Mouse (Mus musculus): ENCODE measurements around the gene 2310022A10Rik. TPM values are rescaled to one million over a fixed set of nuclear protein-coding genes. Genes with fewer than 3 reads are reported as not detected.

Gene 2310022A10Rik
- polyA plus RNA-seq, 1 experiment from 2014 or later, result 32.7 TPM

DNA sequence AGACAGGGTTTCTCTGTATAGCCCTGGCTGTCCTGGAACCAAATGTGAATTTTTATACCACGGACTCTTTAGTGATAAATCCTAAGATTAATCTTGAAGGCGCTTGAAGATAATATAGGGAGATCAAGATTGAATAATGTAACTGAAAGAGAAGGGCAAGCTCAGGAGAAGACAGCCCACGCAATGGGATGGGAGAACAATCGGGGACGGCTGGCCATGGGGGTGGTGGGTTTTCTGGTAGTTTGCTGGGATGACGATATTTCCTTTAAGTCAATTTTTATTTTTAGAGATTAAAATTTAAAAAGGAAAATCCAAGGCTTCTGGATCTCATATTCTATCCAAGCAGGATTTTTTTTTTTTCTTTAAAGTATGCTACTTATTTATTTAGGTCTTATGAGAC, 10.0 kb upstream of the 2310022A10Rik start:
- 53% methylated on average over 6 of the region's 6 CpGs for whole genome bisulfite sequencing
- ATAC-seq (ENCODE audit: low read depth), result peak; percentile 19

DNA sequence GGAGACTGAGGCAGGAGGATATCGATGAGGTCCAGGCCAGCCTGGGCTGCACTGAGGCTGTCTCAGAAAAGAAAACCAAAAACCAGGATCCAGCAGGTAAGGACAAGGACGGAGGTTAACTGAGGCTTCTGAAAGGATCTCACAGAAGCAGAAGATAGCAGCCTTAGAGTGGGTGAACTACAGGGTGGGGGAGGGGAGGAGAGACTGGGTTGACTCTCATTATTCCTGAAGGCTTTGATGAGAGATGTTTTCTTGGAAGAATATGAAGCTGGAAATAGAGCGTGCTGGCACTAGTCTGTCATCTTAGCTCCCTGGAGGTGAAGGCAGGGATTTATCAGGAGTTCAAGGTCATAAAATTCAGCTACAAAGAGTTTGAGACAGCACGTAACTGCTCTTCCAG, 9.2 kb upstream of the 2310022A10Rik start:
- 81% methylated on average over 4 of the region's 4 CpGs for whole genome bisulfite sequencing
- Histone ChIP-seq H3K27me3 (replicated peaks; ENCODE audit: control insufficient read depth, insufficient read depth, low read length) (no peaks in the 10 kb centered on the region), H3K27ac (replicated peaks; ENCODE audit: low read depth, low read length) (no peak overlapping the region), H3K4me1 (ENCODE audit: control insufficient read depth, insufficient read depth, low read length) (peaks cover 9% of the 10 kb centered on the region), H3K9me3 (ENCODE audit: control insufficient read depth, low read length) (no peaks in the 10 kb centered on the region), H3K4me2 (ENCODE audit: low read depth, low read length) (no peak overlapping the region), H3K4me3 (ENCODE audit: low read depth, low read length) (no peak overlapping the region), H3K36me3 (ENCODE audit: control insufficient read depth, insufficient read depth, low read length) (peaks cover 13% of the 10 kb centered on the region; the same call in 1 of the 2 replicates), H3K9ac (ENCODE audit: low read depth, low read length) (no peak overlapping the region; the same call in 1 of the 2 replicates)
- ATAC-seq (ENCODE audit: low read depth) (no peak), DNase-seq (ENCODE audit: low spot score) (no peak)

More for the DNA sequence above, 10.0 kb upstream of the 2310022A10Rik start:
- no peak overlapping the region; the same call in 1 of the 2 replicates for H3K27ac ChIP-seq (replicated peaks; ENCODE audit: low read depth, low read length)
- DNase-seq (ENCODE audit: low spot score), result no peak
- no peaks in the 10 kb centered on the region for H3K27me3 ChIP-seq (replicated peaks; ENCODE audit: control insufficient read depth, insufficient read depth, low read length)
- H3K36me3 ChIP-seq (ENCODE audit: control insufficient read depth, insufficient read depth, low read length), result peaks cover 21% of the 10 kb centered on the region; the same call in 1 of the 2 replicates
- peak overlapping the region; percentile 46 for H3K4me3 ChIP-seq (ENCODE audit: low read depth, low read length)
- H3K9me3 ChIP-seq (ENCODE audit: control insufficient read depth, low read length), result no peaks in the 10 kb centered on the region
- H3K4me1 ChIP-seq (ENCODE audit: control insufficient read depth, insufficient read depth, low read length), result peaks cover 9% of the 10 kb centered on the region
- peak overlapping the region; percentile 92 for H3K4me2 ChIP-seq (ENCODE audit: low read depth, low read length)
- peak overlapping the region; percentile 69 for H3K9ac ChIP-seq (ENCODE audit: low read depth, low read length)

DNA sequence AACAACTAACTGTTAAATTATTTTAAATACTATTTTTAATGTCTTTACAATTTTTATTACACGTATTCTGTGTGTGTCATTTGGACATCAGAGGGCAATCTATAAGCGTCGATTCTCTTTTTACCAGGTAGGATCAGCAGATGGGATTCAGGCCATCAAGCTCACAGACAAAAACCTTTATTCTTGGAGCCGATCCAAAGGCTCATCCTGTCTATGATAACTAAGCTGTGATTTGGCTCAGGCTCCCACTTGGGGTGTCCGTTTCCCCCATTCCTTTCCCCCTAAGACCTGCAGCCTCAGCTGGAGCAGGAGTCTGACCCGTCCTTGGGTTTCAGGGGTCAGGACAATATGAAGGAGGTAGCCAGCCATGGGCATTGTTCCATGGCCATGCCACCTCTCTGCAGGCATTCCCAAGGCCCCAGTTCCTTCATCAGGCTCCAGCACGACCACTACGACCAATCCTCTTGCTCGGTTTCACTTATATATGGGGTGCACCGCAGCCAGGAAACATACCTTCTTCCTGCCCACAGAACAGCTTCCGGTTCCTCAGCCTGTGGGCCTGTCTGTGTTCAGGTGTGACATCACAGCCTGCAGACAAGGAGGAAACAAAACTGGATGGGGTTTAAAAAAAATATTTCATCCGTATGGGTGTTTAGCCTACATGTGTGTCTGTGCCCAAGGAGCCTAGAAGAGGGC, 8.2 kb upstream of the 2310022A10Rik start:
- H3K27ac ChIP-seq (replicated peaks; ENCODE audit: low read depth, low read length), result no peak overlapping the region
- H3K36me3 ChIP-seq (ENCODE audit: control insufficient read depth, insufficient read depth, low read length), result 0 out of 2 replicates have a peak, but pooled peaks cover 4% of the 10 kb centered on the region
- no peaks in the 10 kb centered on the region for H3K27me3 ChIP-seq (replicated peaks; ENCODE audit: control insufficient read depth, insufficient read depth, low read length)
- no peaks in the 10 kb centered on the region for H3K9me3 ChIP-seq (ENCODE audit: control insufficient read depth, low read length)
- H3K9ac ChIP-seq (ENCODE audit: low read depth, low read length), result no peak overlapping the region
- DNase-seq (ENCODE audit: low spot score), result no peak
- ATAC-seq (ENCODE audit: low read depth), result no peak
- no peak overlapping the region for H3K4me2 ChIP-seq (ENCODE audit: low read depth, low read length)
- H3K4me1 ChIP-seq (ENCODE audit: control insufficient read depth, insufficient read depth, low read length), result peaks cover 9% of the 10 kb centered on the region
- WGBS, result 86% methylated on average over 12 of the region's 12 CpGs
- H3K4me3 ChIP-seq (ENCODE audit: low read depth, low read length), result no peak overlapping the region

DNA sequence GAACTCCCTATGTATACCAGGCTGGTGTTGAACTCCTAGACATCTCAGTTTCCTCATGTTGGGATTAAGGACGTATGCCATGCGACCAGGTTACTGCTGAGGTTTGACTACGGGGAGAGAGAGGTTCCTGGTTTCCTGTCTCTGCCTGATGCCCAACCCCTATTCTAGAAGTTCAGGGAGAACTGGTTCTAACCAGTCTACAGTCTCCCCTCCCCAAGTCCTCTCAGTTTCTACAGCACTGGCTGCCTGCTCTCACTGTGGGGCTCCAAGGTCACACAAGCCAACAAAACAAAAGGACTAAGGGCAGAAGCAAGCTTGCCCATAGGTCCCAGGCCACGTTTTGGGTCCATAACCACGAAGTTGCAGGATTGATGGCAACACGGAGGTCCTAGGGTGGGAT, 3.4 kb upstream of the 2310022A10Rik start:
- Histone ChIP-seq H3K27ac (replicated peaks; ENCODE audit: low read depth, low read length) (no peak overlapping the region), H3K36me3 (ENCODE audit: control insufficient read depth, insufficient read depth, low read length) (no peaks in the 10 kb centered on the region), H3K9me3 (ENCODE audit: control insufficient read depth, low read length) (no peaks in the 10 kb centered on the region), H3K27me3 (replicated peaks; ENCODE audit: control insufficient read depth, insufficient read depth, low read length) (no peaks in the 10 kb centered on the region), H3K4me1 (ENCODE audit: control insufficient read depth, insufficient read depth, low read length) (peaks cover 7% of the 10 kb centered on the region), H3K4me3 (ENCODE audit: low read depth, low read length) (no peak overlapping the region), H3K4me2 (ENCODE audit: low read depth, low read length) (no peak overlapping the region), H3K9ac (ENCODE audit: low read depth, low read length) (no peak overlapping the region)
- DNase-seq (ENCODE audit: low spot score), result no peak
- 70% methylated on average over 6 of the region's 6 CpGs for WGBS
- ATAC-seq (ENCODE audit: low read depth), result no peak

DNA sequence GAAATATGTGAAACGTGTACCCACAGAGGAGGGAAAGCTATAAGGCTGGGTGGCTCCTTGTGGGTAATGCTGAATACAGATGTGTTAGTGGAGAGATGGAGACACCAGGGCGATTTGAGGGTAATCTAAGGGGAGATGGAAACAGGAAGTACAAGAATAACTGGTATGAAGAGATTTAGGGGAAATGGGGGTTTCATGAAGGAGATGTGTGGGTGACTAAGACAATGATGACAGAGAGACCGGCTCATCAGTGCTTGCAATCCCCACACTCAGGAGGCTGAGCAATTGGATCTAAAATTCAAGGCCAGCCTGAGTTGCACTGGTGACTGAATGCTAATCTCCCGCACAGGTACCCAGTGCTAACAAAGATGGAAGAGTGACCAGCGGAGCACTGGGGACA, 963 bp upstream of the 2310022A10Rik start:
- 48% methylated on average over 5 of the region's 5 CpGs for WGBS
- ATAC-seq (ENCODE audit: low read depth), result no peak
- H3K4me3 ChIP-seq (ENCODE audit: low read depth, low read length), result peak overlapping the region; percentile 86
- no peaks in the 10 kb centered on the region for H3K27me3 ChIP-seq (replicated peaks; ENCODE audit: control insufficient read depth, insufficient read depth, low read length)
- no peak overlapping the region for H3K27ac ChIP-seq (replicated peaks; ENCODE audit: low read depth, low read length)
- no peak for DNase-seq (ENCODE audit: low spot score)
- peak overlapping the region; percentile 87 for H3K4me2 ChIP-seq (ENCODE audit: low read depth, low read length)
- peaks cover 11% of the 10 kb centered on the region; the same call in 1 of the 2 replicates for H3K36me3 ChIP-seq (ENCODE audit: control insufficient read depth, insufficient read depth, low read length)
- H3K4me1 ChIP-seq (ENCODE audit: control insufficient read depth, insufficient read depth, low read length), result peaks cover 7% of the 10 kb centered on the region
- peak overlapping the region; percentile 85 for H3K9ac ChIP-seq (ENCODE audit: low read depth, low read length)
- no peaks in the 10 kb centered on the region for H3K9me3 ChIP-seq (ENCODE audit: control insufficient read depth, low read length)

DNA sequence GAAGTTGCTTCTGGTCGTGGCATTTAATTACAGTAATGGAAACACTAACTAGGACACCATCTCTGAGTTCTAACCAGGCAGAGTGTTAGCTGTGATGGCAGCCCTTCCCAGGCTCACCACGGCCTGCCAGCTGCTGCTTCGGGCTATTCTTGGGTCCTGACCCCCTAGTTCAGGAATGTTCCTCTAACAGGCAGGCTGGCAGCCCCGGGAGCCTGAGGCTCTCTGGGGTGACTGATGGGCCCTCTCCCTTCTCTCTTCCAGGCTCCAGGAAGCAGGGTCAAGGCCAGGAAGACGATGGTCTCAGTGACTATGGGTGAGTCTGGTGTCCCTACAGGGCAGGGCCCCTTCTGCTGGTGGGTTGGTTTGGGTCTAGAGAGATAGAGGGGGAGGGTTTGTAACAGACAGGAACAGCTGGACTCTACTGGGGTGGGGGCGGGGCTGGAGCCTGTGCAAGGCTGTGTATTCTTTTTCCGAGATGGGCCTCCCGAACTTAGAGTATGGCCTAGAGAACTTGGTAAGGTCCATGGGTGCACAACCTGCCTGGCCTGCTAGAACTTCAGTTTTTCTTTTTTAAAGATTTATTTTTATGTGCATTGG, 7.4 kb downstream of the 2310022A10Rik start:
- peak; percentile 60 for ATAC-seq (ENCODE audit: low read depth)
- peak; percentile 41 for DNase-seq (ENCODE audit: low spot score)
- no peaks in the 10 kb centered on the region for H3K27me3 ChIP-seq (replicated peaks; ENCODE audit: control insufficient read depth, insufficient read depth, low read length)
- H3K4me3 ChIP-seq (ENCODE audit: low read depth, low read length), result no peak overlapping the region
- 63% methylated on average over 8 of the region's 8 CpGs for WGBS
- peaks cover 68% of the 10 kb centered on the region for H3K36me3 ChIP-seq (ENCODE audit: control insufficient read depth, insufficient read depth, low read length)
- H3K9me3 ChIP-seq (ENCODE audit: control insufficient read depth, low read length), result no peaks in the 10 kb centered on the region
- H3K27ac ChIP-seq (replicated peaks; ENCODE audit: low read depth, low read length), result peak overlapping the region; percentile 39
- H3K4me2 ChIP-seq (ENCODE audit: low read depth, low read length), result no peak overlapping the region
- H3K9ac ChIP-seq (ENCODE audit: low read depth, low read length), result 0 out of 2 replicates have a peak overlapping the region, but pooled peaks have one; percentile 19
- no peaks in the 10 kb centered on the region for H3K4me1 ChIP-seq (ENCODE audit: control insufficient read depth, insufficient read depth, low read length)

DNA sequence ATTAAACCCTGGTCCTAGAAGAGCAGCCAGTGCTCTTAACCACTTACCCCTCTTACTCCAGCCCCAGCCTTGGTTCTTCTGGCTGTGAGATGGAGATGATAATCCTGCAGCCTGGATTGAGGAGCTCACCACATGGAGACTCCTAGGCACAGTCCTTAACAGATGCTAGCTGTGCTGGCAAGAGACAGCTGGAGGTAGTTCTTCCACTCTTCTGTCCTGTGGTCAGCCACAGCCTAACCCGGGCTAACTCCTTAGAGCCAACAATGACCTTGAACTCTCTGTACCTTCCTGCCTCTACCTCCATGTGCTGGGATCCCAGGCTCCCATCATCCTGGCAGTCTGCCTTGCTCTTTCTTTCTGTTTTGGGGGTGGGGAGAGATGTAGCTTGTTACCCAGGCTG, 7.9 kb downstream of the 2310022A10Rik start:
- Histone ChIP-seq H3K4me2 (ENCODE audit: low read depth, low read length) (no peak overlapping the region), H3K9me3 (ENCODE audit: control insufficient read depth, low read length) (no peaks in the 10 kb centered on the region), H3K4me3 (ENCODE audit: low read depth, low read length) (no peak overlapping the region), H3K27me3 (replicated peaks; ENCODE audit: control insufficient read depth, insufficient read depth, low read length) (no peaks in the 10 kb centered on the region), H3K9ac (ENCODE audit: low read depth, low read length) (no peak overlapping the region), H3K4me1 (ENCODE audit: control insufficient read depth, insufficient read depth, low read length) (no peaks in the 10 kb centered on the region), H3K36me3 (ENCODE audit: control insufficient read depth, insufficient read depth, low read length) (peaks cover 70% of the 10 kb centered on the region), H3K27ac (replicated peaks; ENCODE audit: low read depth, low read length) (peak overlapping the region; percentile 39; the same call in 1 of the 2 replicates)
- ATAC-seq (ENCODE audit: low read depth) (no peak), DNase-seq (ENCODE audit: low spot score) (no peak)
- 88% methylated on average over 1 of the region's 1 CpGs for WGBS

DNA sequence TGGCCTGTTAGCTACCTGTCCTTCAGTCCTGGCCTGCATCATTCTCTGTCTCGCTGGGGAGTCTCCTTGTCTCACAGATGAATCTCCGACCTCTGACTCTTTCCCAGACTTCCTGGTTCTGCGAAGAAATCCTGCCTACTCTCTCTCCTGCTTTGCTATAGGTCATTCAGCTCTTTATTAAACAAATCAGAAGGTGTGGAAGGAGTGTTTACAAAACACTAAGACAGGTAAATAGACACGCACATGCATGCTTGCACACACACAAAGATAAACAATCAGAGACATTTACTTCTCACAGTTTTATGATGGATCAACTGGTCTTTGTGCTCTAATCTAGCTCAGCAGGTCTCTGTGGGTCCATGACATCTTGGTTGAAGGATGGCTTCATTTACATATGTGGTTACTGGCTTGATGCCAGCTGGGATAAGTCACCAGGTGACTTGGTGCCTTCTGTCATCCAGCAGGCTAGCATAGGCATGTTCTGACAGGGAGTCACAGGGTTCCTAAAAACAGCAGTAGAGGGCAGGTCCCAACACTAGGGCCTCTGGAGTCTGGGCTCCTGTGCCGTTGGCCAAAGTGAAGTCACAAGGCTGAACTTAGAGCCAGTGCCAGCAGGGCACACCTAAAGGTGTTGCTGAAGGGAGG, 16.7 kb downstream of the 2310022A10Rik start:
- ATAC-seq (ENCODE audit: low read depth), result peak; percentile 64

More for the DNA sequence above, 16.7 kb downstream of the 2310022A10Rik start:
- Histone ChIP-seq H3K36me3 (ENCODE audit: control insufficient read depth, insufficient read depth, low read length) (peaks cover 79% of the 10 kb centered on the region), H3K4me3 (ENCODE audit: low read depth, low read length) (no peak overlapping the region), H3K9me3 (ENCODE audit: control insufficient read depth, low read length) (no peaks in the 10 kb centered on the region), H3K9ac (ENCODE audit: low read depth, low read length) (no peak overlapping the region), H3K4me2 (ENCODE audit: low read depth, low read length) (no peak overlapping the region), H3K27ac (replicated peaks; ENCODE audit: low read depth, low read length) (no peak overlapping the region), H3K27me3 (replicated peaks; ENCODE audit: control insufficient read depth, insufficient read depth, low read length) (no peaks in the 10 kb centered on the region), H3K4me1 (ENCODE audit: control insufficient read depth, insufficient read depth, low read length) (no peaks in the 10 kb centered on the region)
- 83% methylated on average over 5 of the region's 5 CpGs for WGBS
- DNase-seq (ENCODE audit: low spot score), result peak; percentile 73

Data from embryonic facial prominence, embryonic 14.5 days (tissue).